Mouse (Mus musculus): ENCODE measurements around the gene Bin2. TPM values are rescaled to one million over a fixed set of nuclear protein-coding genes. Genes with fewer than 3 reads are reported as not detected.

Gene Bin2
- total RNA-seq, 1 experiment, result 12.5 TPM

DNA sequence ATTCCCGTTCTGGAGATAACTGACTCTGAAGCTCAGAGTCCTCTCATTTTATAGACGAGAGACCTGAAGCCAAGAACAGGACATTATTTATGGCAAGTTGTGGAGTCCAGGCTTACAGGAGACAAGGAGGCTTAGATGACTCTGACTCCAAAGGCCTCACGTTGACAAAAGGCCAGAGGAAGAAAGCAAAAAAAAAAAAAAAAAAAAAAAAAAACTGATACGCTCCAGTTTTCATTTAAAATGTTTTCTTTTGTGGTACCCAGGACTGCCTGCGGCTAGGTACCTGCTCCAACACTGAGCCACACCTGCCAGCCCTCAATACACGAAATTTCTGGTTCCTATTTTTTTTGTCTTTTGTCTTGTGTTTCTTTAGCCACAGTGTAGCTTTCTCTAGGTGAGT, 1.9 kb downstream of the Bin2 start:
- no peak overlapping the region for H3K9ac ChIP-seq (ENCODE audit: insufficient read depth, low read depth, low read length, poor library complexity, severe bottlenecking)
- TF ChIP-seq CHD2 (IDR thresholded peaks at IDR 0.05; ENCODE audit: low read depth, low read length) (no peak), HCFC1 (IDR thresholded peaks at IDR 0.05; ENCODE audit: borderline replicate concordance, insufficient read depth, low read length) (no peak), ZC3H11A (IDR thresholded peaks at IDR 0.05; ENCODE audit: borderline replicate concordance, low read depth, low read length) (no peak), MAFK (IDR thresholded peaks at IDR 0.05; ENCODE audit: insufficient read depth, low read depth, low read length) (no peak), ZNF384 (IDR thresholded peaks at IDR 0.05; ENCODE audit: low read depth, low read length) (no peak)
- peaks cover 6 to 29% of the 10 kb centered on the region in 2 experiments for H3K4me1 ChIP-seq (ENCODE audit: control insufficient read depth in 2 of 2, insufficient read depth in 2 of 2, low read length in 2 of 2, poor library complexity in 1 of 2)
- no peak overlapping the region for H3K4me3 ChIP-seq (ENCODE audit: insufficient read depth in 1 of 2, low read depth in 1 of 2, low read length in 2 of 2, poor library complexity in 1 of 2, severe bottlenecking in 1 of 2)
- H3K27ac ChIP-seq (ENCODE audit: insufficient read depth, low read depth, low read length, poor library complexity, severe bottlenecking), result no peak overlapping the region
- DNase-seq (ENCODE audit: low read depth, low spot score), result no peak
- in situ Hi-C loops (cut with MboI; ENCODE audit: low sequenced_read_pairs in 2 of 2, unreplicated experiment in 2 of 2), result no loop called here
- no peaks in the 10 kb centered on the region; the same call in 1 of the 2 replicates for H3K36me3 ChIP-seq (ENCODE audit: control insufficient read depth, insufficient read depth, low read length, poor library complexity, severe bottlenecking)
- no peaks in the 10 kb centered on the region for H3K9me3 ChIP-seq (ENCODE audit: control insufficient read depth, insufficient read depth, low read depth, low read length)

DNA sequence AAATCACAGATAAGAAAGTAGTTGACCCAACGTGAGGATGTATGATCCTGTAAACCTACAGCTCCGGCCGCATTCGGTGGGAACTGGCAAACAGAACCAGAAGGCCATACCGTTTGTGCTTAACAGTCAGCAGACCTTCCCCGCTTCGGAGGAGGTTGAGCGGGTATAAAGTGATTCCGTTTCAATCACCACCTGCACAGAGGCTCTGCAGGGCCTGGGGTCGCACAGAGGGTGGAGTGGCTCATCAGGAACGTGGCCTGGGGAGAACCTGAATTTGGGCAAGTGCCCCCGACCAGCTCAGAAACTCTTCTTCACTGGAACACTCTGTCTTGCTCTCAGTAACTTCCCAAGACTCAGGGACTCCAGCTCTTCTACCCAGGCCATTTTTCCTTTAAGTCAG, 2.5 kb downstream of the Bin2 start:
- Histone ChIP-seq H3K4me1 (ENCODE audit: control insufficient read depth in 2 of 2, insufficient read depth in 2 of 2, low read length in 2 of 2, poor library complexity in 1 of 2) (peaks cover 6 to 29% of the 10 kb centered on the region in 2 experiments; a peak in 3 of 4 replicates), H3K27ac (ENCODE audit: insufficient read depth, low read depth, low read length, poor library complexity, severe bottlenecking) (no peak overlapping the region), H3K9me3 (ENCODE audit: control insufficient read depth, insufficient read depth, low read depth, low read length) (no peaks in the 10 kb centered on the region), H3K36me3 (ENCODE audit: control insufficient read depth, insufficient read depth, low read length, poor library complexity, severe bottlenecking) (no peaks in the 10 kb centered on the region; the same call in 1 of the 2 replicates), H3K4me3 (ENCODE audit: insufficient read depth in 1 of 2, low read depth in 1 of 2, low read length in 2 of 2, poor library complexity in 1 of 2, severe bottlenecking in 1 of 2) (no peak overlapping the region; a peak in 1 of 4 replicates), H3K9ac (ENCODE audit: insufficient read depth, low read depth, low read length, poor library complexity, severe bottlenecking) (peak overlapping the region; percentile 26; the same call in 1 of the 2 replicates)
- TF ChIP-seq CHD2 (IDR thresholded peaks at IDR 0.05; ENCODE audit: low read depth, low read length), result no peak
- TF ChIP-seq MAFK (IDR thresholded peaks at IDR 0.05; ENCODE audit: insufficient read depth, low read depth, low read length), result no peak
- no peak for TF ChIP-seq ZNF384 (IDR thresholded peaks at IDR 0.05; ENCODE audit: low read depth, low read length)
- no peak for TF ChIP-seq ZC3H11A (IDR thresholded peaks at IDR 0.05; ENCODE audit: borderline replicate concordance, low read depth, low read length)
- no peak for TF ChIP-seq HCFC1 (IDR thresholded peaks at IDR 0.05; ENCODE audit: borderline replicate concordance, insufficient read depth, low read length)
- in situ Hi-C loops (cut with MboI; ENCODE audit: low sequenced_read_pairs in 2 of 2, unreplicated experiment in 2 of 2), result no loop called here
- DNase-seq (ENCODE audit: low read depth, low spot score), result no peak

DNA sequence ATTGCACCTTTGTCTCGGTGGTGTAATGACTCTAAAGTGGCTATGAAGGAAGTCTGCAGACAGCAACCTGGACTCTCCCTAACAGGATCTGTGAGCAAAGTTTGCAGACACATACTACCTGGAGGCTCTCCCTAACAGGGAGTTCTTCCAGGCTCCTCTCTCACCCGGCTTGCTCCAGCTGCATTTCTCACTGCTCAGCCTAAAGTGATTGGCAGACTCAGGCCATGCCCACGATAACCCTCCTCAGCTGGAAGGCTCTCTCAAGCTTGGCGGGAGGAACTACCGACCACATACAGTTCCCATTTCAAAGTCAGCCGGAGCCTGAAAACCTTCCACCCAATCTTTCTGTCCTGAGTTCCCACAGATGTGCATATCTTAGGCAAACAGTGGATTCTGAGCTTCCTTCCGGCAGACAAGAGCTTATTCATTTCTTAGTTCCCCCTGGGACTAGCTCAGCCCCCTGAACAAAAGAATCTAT, 3.1 kb downstream of the Bin2 start:
- in situ Hi-C loops (cut with MboI; ENCODE audit: low sequenced_read_pairs in 2 of 2, unreplicated experiment in 2 of 2), result no loop called here
- no peak for DNase-seq (ENCODE audit: low read depth, low spot score)
- no peak overlapping the region for H3K4me3 ChIP-seq (ENCODE audit: insufficient read depth in 1 of 2, low read depth in 1 of 2, low read length in 2 of 2, poor library complexity in 1 of 2, severe bottlenecking in 1 of 2)

DNA sequence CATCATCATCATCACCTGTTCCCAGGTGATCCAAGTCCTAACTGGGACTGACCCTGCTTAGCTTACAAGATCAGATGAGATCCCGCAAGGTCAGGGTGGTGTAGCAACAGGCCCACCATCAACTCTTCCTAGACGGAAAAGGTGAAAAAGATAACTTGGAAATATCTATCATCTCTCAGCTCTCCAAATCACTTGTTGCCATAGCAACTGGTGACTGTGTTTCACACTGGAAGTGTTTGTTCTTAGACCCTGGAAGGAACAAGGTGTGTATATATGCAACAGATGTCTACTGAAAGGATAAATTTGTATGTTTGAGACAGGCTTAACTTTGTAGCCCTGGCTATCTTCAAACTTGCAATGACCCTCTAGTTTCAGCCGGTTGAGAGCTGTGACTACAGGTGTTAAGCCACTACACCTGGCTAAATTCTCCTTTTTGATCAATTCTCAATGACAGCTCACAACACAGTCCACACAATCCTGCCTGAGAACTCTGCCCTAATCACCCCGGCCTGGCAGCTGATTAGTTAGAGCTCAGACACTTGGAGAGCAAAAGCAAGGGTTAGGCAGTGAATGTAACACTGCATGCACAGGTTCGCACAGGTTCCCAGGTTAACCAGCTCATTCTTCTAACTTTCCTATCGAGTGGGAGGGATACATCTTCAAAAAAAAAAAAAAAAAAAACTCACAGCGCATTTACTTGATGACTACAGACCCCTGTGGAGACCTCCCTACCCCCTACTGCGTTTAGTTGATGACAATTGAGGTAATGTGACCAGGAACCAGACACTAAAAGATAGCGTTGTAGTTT, 3.7 kb downstream of the Bin2 start:
- H3K9ac ChIP-seq (ENCODE audit: insufficient read depth, low read depth, low read length, poor library complexity, severe bottlenecking), result no peak overlapping the region
- no peak for DNase-seq (ENCODE audit: low read depth, low spot score)
- H3K9me3 ChIP-seq (ENCODE audit: control insufficient read depth, insufficient read depth, low read depth, low read length), result no peaks in the 10 kb centered on the region
- in situ Hi-C loops (cut with MboI; ENCODE audit: low sequenced_read_pairs in 2 of 2, unreplicated experiment in 2 of 2), result no loop called here
- peak; percentile 56 for TF ChIP-seq ZNF384 (IDR thresholded peaks at IDR 0.05; ENCODE audit: low read depth, low read length)
- no peak for TF ChIP-seq MAFK (IDR thresholded peaks at IDR 0.05; ENCODE audit: insufficient read depth, low read depth, low read length)
- peaks cover 6 to 29% of the 10 kb centered on the region in 2 experiments; a peak in 3 of 4 replicates for H3K4me1 ChIP-seq (ENCODE audit: control insufficient read depth in 2 of 2, insufficient read depth in 2 of 2, low read length in 2 of 2, poor library complexity in 1 of 2)
- no peak overlapping the region for H3K4me3 ChIP-seq (ENCODE audit: insufficient read depth in 1 of 2, low read depth in 1 of 2, low read length in 2 of 2, poor library complexity in 1 of 2, severe bottlenecking in 1 of 2)
- H3K27ac ChIP-seq (ENCODE audit: insufficient read depth, low read depth, low read length, poor library complexity, severe bottlenecking), result no peak overlapping the region
- H3K36me3 ChIP-seq (ENCODE audit: control insufficient read depth, insufficient read depth, low read length, poor library complexity, severe bottlenecking), result no peaks in the 10 kb centered on the region; the same call in 1 of the 2 replicates

More for the DNA sequence above, 3.1 kb downstream of the Bin2 start:
- no peaks in the 10 kb centered on the region; the same call in 1 of the 2 replicates for H3K36me3 ChIP-seq (ENCODE audit: control insufficient read depth, insufficient read depth, low read length, poor library complexity, severe bottlenecking)
- no peak overlapping the region for H3K9ac ChIP-seq (ENCODE audit: insufficient read depth, low read depth, low read length, poor library complexity, severe bottlenecking)
- no peak overlapping the region for H3K27ac ChIP-seq (ENCODE audit: insufficient read depth, low read depth, low read length, poor library complexity, severe bottlenecking)
- no peaks in the 10 kb centered on the region for H3K9me3 ChIP-seq (ENCODE audit: control insufficient read depth, insufficient read depth, low read depth, low read length)
- peaks cover 6 to 29% of the 10 kb centered on the region in 2 experiments; a peak in 3 of 4 replicates for H3K4me1 ChIP-seq (ENCODE audit: control insufficient read depth in 2 of 2, insufficient read depth in 2 of 2, low read length in 2 of 2, poor library complexity in 1 of 2)
- no peak for TF ChIP-seq MAFK (IDR thresholded peaks at IDR 0.05; ENCODE audit: insufficient read depth, low read depth, low read length)
- TF ChIP-seq CHD2 (IDR thresholded peaks at IDR 0.05; ENCODE audit: low read depth, low read length), result no peak
- no peak for TF ChIP-seq HCFC1 (IDR thresholded peaks at IDR 0.05; ENCODE audit: borderline replicate concordance, insufficient read depth, low read length)
- TF ChIP-seq ZNF384 (IDR thresholded peaks at IDR 0.05; ENCODE audit: low read depth, low read length), result no peak
- TF ChIP-seq ZC3H11A (IDR thresholded peaks at IDR 0.05; ENCODE audit: borderline replicate concordance, low read depth, low read length), result no peak

Data from ES-E14 (cell line).